Mouse (Mus musculus) embryonic fibroblast, embryonic 13.5 days (primary cell): ENCODE data around the gene Gp5. TPM values are rescaled to one million over a fixed set of nuclear protein-coding genes. Genes with fewer than 3 reads are reported as not detected.
A peak's percentile ranks its signal among the peaks of the same experiment; 100 is the strongest.

Experiments
- H3K27ac ChIP-seq: 2 replicates; pipeline ENCODE4 v1.5.1; 2012; ENCODE audit warnings: low read length, control low read depth, inconsistent platforms; ENCODE audit not compliant: insufficient read depth
- H3K4me1 ChIP-seq: 2 replicates; pipeline ENCODE4 v1.6.1; 2011; ENCODE audit warnings: low read length; ENCODE audit not compliant: control insufficient read depth, insufficient read depth
- H3K4me3 ChIP-seq: 2 replicates; pipeline ENCODE4 v1.5.1; 2011; ENCODE audit warnings: mild to moderate bottlenecking, control low read depth, low read length; ENCODE audit not compliant: insufficient read depth
- CTCF ChIP-seq: IDR thresholded peaks from 2 replicates; pipeline ENCODE4 v1.5.1; 2011; ENCODE audit warnings: mild to moderate bottlenecking, control low read depth, low read length, moderate library complexity, borderline replicate concordance; ENCODE audit not compliant: insufficient read depth
- POLR2A ChIP-seq: IDR thresholded peaks from 2 replicates; pipeline ENCODE4 v1.6.1; 2011; ENCODE audit warnings: low read depth, mild to moderate bottlenecking, control low read depth, low read length, moderate library complexity
- polyA plus RNA-seq: library from polyadenylated mRNA; stranded (reverse); fragments of >200 nt; gene quantifications from 2 replicates; pipeline ENCODE4 v1.2.4, GENCODE M21; 2011; ENCODE audit warnings: low read depth; ENCODE audit not compliant: missing spikeins, insufficient read length

Gp5 gene
- polyA plus RNA-seq, 1 experiment: 0.54 TPM

DNA sequence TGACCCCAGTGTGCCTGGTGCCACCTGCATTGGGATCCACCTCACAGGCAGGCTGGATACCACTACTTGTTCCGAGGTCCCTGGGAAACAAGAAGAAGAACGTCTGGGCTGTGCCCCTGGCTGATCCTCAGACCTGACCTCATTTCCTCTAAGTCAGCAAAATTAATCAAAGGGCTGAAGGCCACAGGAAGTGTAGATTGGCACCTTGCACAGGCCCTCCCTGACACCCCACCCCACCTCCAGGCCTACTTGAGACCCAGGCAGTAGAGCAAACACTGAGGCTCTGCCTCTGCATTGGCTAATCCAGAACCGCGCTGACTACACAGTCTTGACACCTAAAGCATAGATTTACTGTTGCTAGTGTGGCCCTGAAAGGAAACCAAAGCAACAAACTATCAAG lies 45.0 kb downstream of the Gp5 start:
- no peak for TF ChIP-seq CTCF
- H3K4me1 ChIP-seq: peaks cover 1% of the 10 kb centered on the region; the same call in 1 of the 2 replicates

DNA sequence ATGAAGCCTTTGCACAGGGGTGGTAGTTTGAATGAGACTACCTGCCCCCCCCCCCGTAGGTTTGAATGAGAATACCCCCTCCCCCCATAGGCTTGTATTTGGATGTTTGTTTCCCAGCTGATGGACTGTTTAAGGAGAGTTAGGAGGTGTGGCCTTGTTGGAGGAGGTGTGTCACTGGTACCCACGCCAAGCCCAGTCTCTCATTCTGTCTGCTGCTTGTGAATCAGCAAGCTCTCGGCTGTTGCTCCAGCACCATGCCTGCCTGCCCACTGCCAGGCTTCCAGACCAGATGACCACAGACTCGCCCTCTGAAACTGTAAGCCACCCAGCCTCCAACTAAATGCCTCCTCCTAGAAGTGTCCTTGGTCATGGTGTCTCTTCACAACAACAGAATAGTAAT lies 47.4 kb downstream of the Gp5 start:
- Histone ChIP-seq H3K4me1 (no peaks in the 10 kb centered on the region), H3K4me3 (no peak overlapping the region), H3K27ac (no peak overlapping the region)
- TF ChIP-seq CTCF (no peak), POLR2A (no peak)

More for the DNA sequence above, 45.0 kb downstream of the Gp5 start:
- Histone ChIP-seq H3K4me3 (no peak overlapping the region), H3K27ac (no peak overlapping the region)

DNA sequence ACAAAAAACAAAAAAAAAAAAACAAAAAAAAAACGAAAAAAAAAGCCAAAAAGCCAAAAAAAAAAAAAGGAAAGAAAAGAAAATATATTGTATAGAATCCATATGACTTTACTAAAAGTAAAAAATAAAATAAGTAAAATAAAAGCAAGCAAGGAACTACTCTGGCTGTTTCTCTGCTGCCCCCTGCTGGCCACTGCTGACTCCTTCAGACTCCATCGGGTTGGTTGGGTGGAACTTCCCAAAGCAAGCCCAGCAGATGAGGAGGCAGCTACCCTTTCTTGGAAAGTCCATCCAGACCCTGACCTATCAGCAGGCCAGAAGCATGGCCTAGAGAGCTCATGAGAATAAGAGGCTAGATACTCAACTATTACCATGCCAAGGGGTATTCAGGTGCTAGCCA lies 47.9 kb downstream of the Gp5 start:
- H3K27ac ChIP-seq: no peak overlapping the region
- H3K4me3 ChIP-seq: no peak overlapping the region
- TF ChIP-seq POLR2A: no peak
- TF ChIP-seq CTCF: peak; percentile 61
- H3K4me1 ChIP-seq: no peaks in the 10 kb centered on the region

DNA sequence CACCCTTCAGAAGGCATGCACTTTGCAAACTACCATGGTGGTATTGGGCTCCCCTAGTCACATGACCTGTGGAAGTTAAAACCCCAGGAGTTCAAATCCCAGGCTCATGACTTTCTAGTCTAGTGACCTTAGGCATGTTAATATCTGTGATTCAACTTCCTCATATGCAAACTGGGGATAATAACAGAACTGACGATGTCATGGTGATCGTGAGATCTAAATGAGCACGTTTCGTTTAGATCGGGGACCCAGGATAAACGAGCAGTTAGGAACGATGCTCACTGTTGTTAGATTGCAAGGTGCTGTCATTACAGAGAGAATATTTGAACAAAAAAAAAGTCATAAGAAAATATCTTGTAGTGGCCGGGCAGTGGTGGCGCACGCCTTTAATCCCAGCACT lies 48.4 kb downstream of the Gp5 start:
- H3K4me1 ChIP-seq: no peaks in the 10 kb centered on the region
- H3K4me3 ChIP-seq: no peak overlapping the region
- H3K27ac ChIP-seq: no peak overlapping the region
- TF ChIP-seq CTCF: no peak

DNA sequence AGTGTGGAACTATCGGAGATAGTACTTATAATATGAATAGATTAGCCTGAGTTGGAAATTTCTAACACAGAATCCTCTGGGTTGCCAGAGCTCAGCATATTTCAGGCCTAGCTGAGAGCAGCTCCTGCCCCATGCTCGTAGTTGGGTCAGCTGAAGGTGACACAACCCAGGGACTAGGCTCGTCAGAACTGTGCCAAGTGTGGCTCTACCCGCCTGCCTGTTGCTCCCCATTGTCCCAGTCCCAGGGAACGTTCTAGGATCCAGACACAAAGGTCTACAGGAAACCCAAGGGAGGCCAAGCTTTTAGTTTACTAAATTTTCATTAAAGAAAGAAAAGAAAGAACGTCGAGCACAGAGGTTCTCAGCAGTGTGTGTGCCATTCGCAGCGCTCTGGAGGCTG lies 49.2 kb downstream of the Gp5 start:
- TF ChIP-seq POLR2A: no peak
- TF ChIP-seq CTCF: no peak

DNA sequence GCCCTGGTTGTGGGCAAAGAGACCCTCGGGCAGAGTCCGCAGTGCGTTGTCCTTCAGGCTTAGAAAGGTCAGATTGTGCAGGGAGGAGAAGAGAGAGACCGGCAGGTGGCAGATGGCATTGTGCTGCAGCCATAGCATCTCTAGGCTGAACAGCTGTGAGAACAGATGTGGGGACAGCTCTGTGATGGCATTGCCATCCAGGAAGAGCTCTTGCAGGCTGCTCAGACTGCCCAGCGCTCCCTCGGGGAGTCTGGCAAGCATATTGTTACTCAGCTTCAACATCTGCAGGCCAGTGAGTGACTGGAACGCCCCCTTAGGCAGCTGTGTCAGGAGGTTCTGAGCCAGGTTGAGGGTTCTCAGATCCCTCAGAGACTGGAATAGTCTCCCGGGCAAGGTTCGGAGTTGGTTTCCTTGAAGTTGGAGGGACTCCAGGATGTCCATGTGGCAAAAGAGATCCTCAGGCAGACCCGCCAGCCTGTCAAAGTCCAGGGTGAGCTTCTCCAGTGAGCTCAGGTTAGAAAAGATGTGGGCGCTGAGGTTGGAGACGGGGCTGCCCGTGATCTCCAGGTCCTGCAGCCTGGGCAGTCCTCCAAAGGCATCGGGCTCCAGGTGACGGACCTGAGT lies 50.5 kb downstream of the Gp5 start:
- H3K27ac ChIP-seq: no peak overlapping the region
- H3K4me1 ChIP-seq: no peaks in the 10 kb centered on the region
- TF ChIP-seq CTCF: no peak
- no peak for TF ChIP-seq POLR2A
- H3K4me3 ChIP-seq: no peak overlapping the region

More for the DNA sequence above, 49.2 kb downstream of the Gp5 start:
- Histone ChIP-seq H3K27ac (no peak overlapping the region), H3K4me1 (no peaks in the 10 kb centered on the region), H3K4me3 (no peak overlapping the region)

DNA sequence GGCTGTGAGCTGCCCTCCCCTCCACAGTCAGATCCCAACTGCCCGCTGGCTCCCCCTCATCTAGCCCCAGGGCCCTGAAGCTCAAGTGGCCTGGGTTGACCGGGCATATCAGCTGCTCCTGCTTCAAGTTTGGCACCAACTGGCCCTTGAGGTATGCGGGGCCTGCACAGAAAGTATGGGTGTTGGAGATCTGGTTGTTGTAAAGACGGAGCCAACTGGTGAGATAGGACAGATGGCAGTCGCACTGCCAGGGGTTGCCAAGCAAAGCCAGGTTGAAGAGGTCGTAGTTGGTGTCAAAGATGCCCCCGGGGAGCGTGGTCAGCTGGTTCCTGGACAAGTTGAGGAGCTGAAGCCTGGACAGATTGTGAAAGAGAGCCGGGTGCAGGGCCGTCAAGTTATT lies 51.1 kb downstream of the Gp5 start:
- no peak for TF ChIP-seq CTCF
- TF ChIP-seq POLR2A: no peak
- Histone ChIP-seq H3K4me1 (no peaks in the 10 kb centered on the region), H3K4me3 (no peak overlapping the region), H3K27ac (no peak overlapping the region)

DNA sequence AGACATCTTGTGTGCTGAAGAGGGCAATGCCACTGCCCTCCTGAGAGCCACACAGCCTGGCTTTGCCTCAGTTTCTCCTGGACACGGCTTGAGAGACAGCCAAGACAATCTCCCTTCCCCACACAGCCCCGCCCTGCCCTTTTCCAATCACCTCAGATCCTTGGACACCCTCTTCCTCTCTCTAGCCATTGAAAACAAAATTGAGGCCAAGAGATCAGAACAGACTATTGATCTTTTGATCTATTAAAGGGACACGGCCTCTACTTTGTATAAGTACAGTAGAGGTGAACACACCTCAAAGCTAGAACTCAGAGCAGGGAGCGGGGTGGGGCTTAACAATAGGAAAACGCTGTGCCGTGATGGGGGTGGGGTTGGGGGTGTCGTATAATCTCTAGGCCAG lies 52.1 kb downstream of the Gp5 start:
- TF ChIP-seq CTCF: no peak
- no peaks in the 10 kb centered on the region for H3K4me1 ChIP-seq
- H3K27ac ChIP-seq: no peak overlapping the region
- no peak overlapping the region for H3K4me3 ChIP-seq

DNA sequence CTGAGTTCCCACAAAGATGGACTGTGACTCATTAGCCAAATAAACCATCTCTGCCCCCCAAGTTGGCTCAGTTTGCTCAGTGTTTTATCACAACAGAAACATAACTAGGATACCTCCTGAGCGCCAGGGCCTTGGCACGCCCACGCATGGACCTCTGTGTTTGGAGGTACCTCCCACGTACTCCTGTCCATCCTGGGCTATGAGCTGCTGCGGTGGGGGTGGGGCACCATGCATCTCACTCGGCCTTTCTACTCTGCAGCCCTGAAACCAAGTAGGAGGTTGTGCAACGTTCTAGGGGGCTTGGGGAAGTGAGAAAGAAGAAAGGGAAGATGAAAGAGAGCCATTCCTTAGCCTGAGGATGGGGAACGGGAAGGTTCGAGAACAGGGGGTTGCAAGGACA lies 52.9 kb downstream of the Gp5 start:
- Histone ChIP-seq H3K4me3 (no peak overlapping the region), H3K27ac (no peak overlapping the region), H3K4me1 (no peaks in the 10 kb centered on the region)
- no peak for TF ChIP-seq POLR2A
- no peak for TF ChIP-seq CTCF

Other genes starting within 250 kb of the Gp5 start
- 88.5 and 106 TPM in 2 replicates for gene Hes1, start 246.4 kb downstream of the Gp5 start, polyA plus RNA-seq
- gene Cpn2, start 43.3 kb downstream of the Gp5 start, polyA plus RNA-seq: 0.43 and 0.67 TPM in 2 replicates
- gene Lrrc15, start 27.5 kb downstream of the Gp5 start, polyA plus RNA-seq: 96.3 and 98.3 TPM in 2 replicates
- gene Atp13a3, start 95.2 kb upstream of the Gp5 start, polyA plus RNA-seq: 103 and 135 TPM in 2 replicates
- gene Tmem44, start 240.1 kb upstream of the Gp5 start, polyA plus RNA-seq: 6.9 and 8.0 TPM in 2 replicates